ENCODE assay signal across 13 mouse cellular contexts in genomic region chr16:94241126-94241525, GRCm38 (mm10).
DNase-seq lines count a peak whose midpoint lies in the region; ATAC-seq and TF ChIP-seq lines count a peak whose summit lies in the region.
"Had no signal": no experiment of that assay in that cellular context is flagged by ENCODE, and none has a peak within 500 bp of the region (broad histone marks: within the 10 kb centered on the region; RNA-seq: fewer than 3 reads in every experiment).

No protein-coding gene starts in this region.

- H3K36me3 ChIP-seq in liver, embryonic 14.5 days (replicated peaks; ENCODE audit: control insufficient read depth, insufficient read depth, low read depth) = no peaks in the 10 kb centered on the region
- H3K36me3 ChIP-seq in liver, embryonic 12.5 days = no peaks in the 10 kb centered on the region
- H3K36me3 ChIP-seq in kidney, embryonic 15.5 days = no peaks in the 10 kb centered on the region
- H3K36me3 ChIP-seq: neural tube, embryonic 15.5 days had no signal

- peaks cover under 1% of the 10 kb centered on the region; the same call in 1 of the 2 replicates for H3K9me3 ChIP-seq in liver, embryonic 14.5 days (ENCODE audit: control insufficient read depth, low read length)
- H3K9me3 ChIP-seq in liver, embryonic 12.5 days (replicated peaks) = no peaks in the 10 kb centered on the region
- no peaks in the 10 kb centered on the region for H3K9me3 ChIP-seq in kidney, embryonic 15.5 days (replicated peaks)
- H3K9me3 ChIP-seq: neural tube, embryonic 15.5 days had no signal

- TF ChIP-seq EP300 in liver, embryonic 14.5 days (IDR thresholded peaks at IDR 0.05; ENCODE audit: low read depth) = no peak

- H3K4me2 ChIP-seq in liver, embryonic 14.5 days (ENCODE audit: low read depth) = no peak overlapping the region
- H3K4me2 ChIP-seq in liver, embryonic 12.5 days = no peak overlapping the region
- H3K4me2 ChIP-seq in kidney, embryonic 15.5 days = no peak overlapping the region
- H3K4me2 ChIP-seq: neural tube, embryonic 15.5 days had no signal

- peak in 1 of 3 experiments; percentile 7 for DNase-seq in liver, embryonic 14.5 days (ENCODE audit: low read depth in 3 of 3, low spot score in 3 of 3)
- peak; percentile 26 to 44 for DNase-seq in thymus, postnatal 10 days (ENCODE audit: low spot score in 2 of 2)
- DNase-seq in kidney, postnatal 25 days = no peak
- DNase-seq in embryo, embryonic 11 days = no peak
- DNase-seq: cerebellum, adult 8-10 months; heart, postnatal 10 days had no signal

- H3K9ac ChIP-seq in liver, embryonic 14.5 days (replicated peaks) = no peak overlapping the region
- H3K9ac ChIP-seq in liver, embryonic 12.5 days = no peak overlapping the region
- H3K9ac ChIP-seq in kidney, embryonic 15.5 days = no peak overlapping the region
- H3K9ac ChIP-seq: neural tube, embryonic 15.5 days had no signal

- TF ChIP-seq CTCF in liver, embryonic 14.5 days (IDR thresholded peaks at IDR 0.05; ENCODE audit: low read depth) = 0 out of 2 replicates have a peak, but pooled peaks have one; percentile 3

- H3K27me3 ChIP-seq in liver, embryonic 14.5 days (ENCODE audit: control insufficient read depth, insufficient read depth, low read length) = no peaks in the 10 kb centered on the region
- no peaks in the 10 kb centered on the region for H3K27me3 ChIP-seq in liver, embryonic 12.5 days (replicated peaks)
- no peaks in the 10 kb centered on the region for H3K27me3 ChIP-seq in kidney, embryonic 15.5 days
- H3K27me3 ChIP-seq: megakaryocyte, embryonic 14.5 days had no signal

- H3K27ac ChIP-seq in liver, embryonic 14.5 days = no peak overlapping the region
- H3K27ac ChIP-seq in liver, embryonic 12.5 days = no peak overlapping the region
- peak overlapping the region; percentile 58 for H3K27ac ChIP-seq in brown adipose tissue, adult 24 weeks (replicated peaks; ENCODE audit: low read depth, low read length)
- H3K27ac ChIP-seq in kidney, embryonic 15.5 days = no peak overlapping the region
- H3K27ac ChIP-seq: left cerebral cortex, adult 2 months; neural tube, embryonic 15.5 days had no signal

- ATAC-seq in liver, embryonic 14.5 days (ENCODE audit: insufficient read depth) = peak; percentile 18; the same call in 1 of the 2 replicates
- ATAC-seq in liver, embryonic 12.5 days = no peak
- ATAC-seq in megakaryocyte, adult 5-6 weeks (ENCODE audit: poor library complexity, severe bottlenecking) = peak; percentile 86
- no peak for ATAC-seq in kidney, embryonic 15.5 days (replicated peaks; ENCODE audit: low FRiP score)

- WGBS in liver, embryonic 14.5 days (ENCODE audit: insufficient replicate concordance) = 56% methylated on average over 10 of the region's 10 CpGs
- 58% methylated on average over 10 of the region's 10 CpGs for WGBS in liver, embryonic 12.5 days (ENCODE audit: insufficient replicate concordance)
- WGBS in kidney, embryonic 15.5 days = 86% methylated on average over 10 of the region's 10 CpGs

- H3K4me1 ChIP-seq in liver, embryonic 14.5 days (replicated peaks; ENCODE audit: control insufficient read depth in 2 of 2, insufficient read depth in 2 of 2, low read length in 1 of 2) = peaks cover 3 to 11% of the 10 kb centered on the region in 2 experiments; a peak in 3 of 4 replicates
- peaks cover 14% of the 10 kb centered on the region for H3K4me1 ChIP-seq in liver, embryonic 12.5 days
- 0 out of 2 replicates have a peak, but pooled peaks cover 4% of the 10 kb centered on the region for H3K4me1 ChIP-seq in brown adipose tissue, adult 24 weeks (ENCODE audit: control insufficient read depth, insufficient read depth, insufficient read length, low read length)
- H3K4me1 ChIP-seq in kidney, embryonic 15.5 days = peaks cover 9% of the 10 kb centered on the region

- no peak overlapping the region for H3K4me3 ChIP-seq in liver, embryonic 14.5 days (ENCODE audit: insufficient read depth in 1 of 2, low read depth in 2 of 2, low read length in 2 of 2)
- no peak overlapping the region for H3K4me3 ChIP-seq in liver, embryonic 12.5 days
- no peak overlapping the region for H3K4me3 ChIP-seq in brown adipose tissue, adult 24 weeks (ENCODE audit: insufficient read depth, low read depth, low read length)
- no peak overlapping the region for H3K4me3 ChIP-seq in kidney, embryonic 15.5 days (replicated peaks)
- H3K4me3 ChIP-seq: left cerebral cortex, adult 2 months; megakaryocyte, embryonic 14.5 days; neural tube, embryonic 15.5 days had no signal

Comparison
In these comparisons a context has a peak if more than half of its experiments do, and no peak if none do; other contexts are left out.
1. ATAC-seq: peak in liver, embryonic 14.5 days (single experiment) and megakaryocyte, adult 5-6 weeks (single experiment); none in liver, embryonic 12.5 days (single experiment) and kidney, embryonic 15.5 days (single experiment).
2. DNase-seq: peak in thymus, postnatal 10 days (2 of 2); none in kidney, postnatal 25 days (0 of 2) and embryo, embryonic 11 days (single experiment).